12 mouse cellular contexts compared by ENCODE assay signal in the genomic region with DNA sequence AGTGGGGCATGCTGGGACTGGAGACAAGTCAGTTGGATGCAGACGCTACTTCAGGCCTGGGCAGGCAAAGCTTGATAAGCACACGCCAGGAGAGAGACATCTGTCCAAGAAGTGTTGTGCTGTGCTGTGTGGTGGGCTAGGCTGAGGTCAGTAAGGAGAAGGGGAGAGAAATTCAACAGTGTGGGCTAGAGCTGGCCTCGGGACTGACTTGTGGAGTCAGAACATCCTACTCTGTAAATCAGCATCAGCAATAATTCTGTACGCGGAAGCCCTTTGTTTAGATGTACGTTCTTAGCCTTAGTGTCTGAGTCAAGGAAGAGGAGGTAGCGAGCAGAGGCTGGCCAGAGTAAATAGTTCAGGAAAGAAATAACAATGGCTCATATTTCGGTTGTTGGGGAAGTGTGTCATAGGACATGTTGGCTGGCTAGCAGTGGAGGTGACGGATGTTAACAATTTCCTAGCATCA. TPM values are rescaled to one million over a fixed set of nuclear protein-coding genes. Genes with fewer than 3 reads are reported as not detected.
DNase-seq lines count a peak whose midpoint lies in the region; ATAC-seq and TF ChIP-seq lines count a peak whose summit lies in the region.
"Had no signal": no experiment of that assay in that cellular context is flagged by ENCODE, and none has a peak within 500 bp of the region (broad histone marks: within the 10 kb centered on the region; RNA-seq: fewer than 3 reads in every experiment).

No protein-coding gene starts in this region.

- no peaks in the 10 kb centered on the region for H3K9me3 ChIP-seq in kidney, embryonic 14.5 days (ENCODE audit: control insufficient read depth, low read length)
- H3K9me3 ChIP-seq in embryonic facial prominence, embryonic 10.5 days = no peaks in the 10 kb centered on the region
- H3K9me3 ChIP-seq in forebrain, embryonic 11.5 days (ENCODE audit: control insufficient read depth, low read length) = no peaks in the 10 kb centered on the region

- H3K9ac ChIP-seq in kidney, embryonic 14.5 days (ENCODE audit: low read depth, low read length) = no peak overlapping the region
- no peak overlapping the region for H3K9ac ChIP-seq in forebrain, embryonic 11.5 days (ENCODE audit: low read length)

- DNase-seq in kidney, adult 11 months = no peak
- DNase-seq in embryonic facial prominence, embryonic 10.5 days (ENCODE audit: low spot score) = no peak
- DNase-seq in lung, postnatal 36 days = peak; percentile 53
- DNase-seq in left cerebral cortex, adult 2 months (ENCODE audit: extremely low spot score in 1 of 2, low spot score in 2 of 2) = no peak
- DNase-seq in forebrain, embryonic 11.5 days (ENCODE audit: low spot score) = no peak
- DNase-seq in cerebellum, adult 9-10 months = no peak
- DNase-seq: embryo, embryonic 11 days had no signal

- TF ChIP-seq CTCF in left cerebral cortex, adult 2 months (IDR thresholded peaks at IDR 0.05) = no peak

- H3K27ac ChIP-seq in kidney, embryonic 14.5 days (ENCODE audit: low read depth, low read length) = peak overlapping the region; percentile 25; the same call in 1 of the 2 replicates
- peak overlapping the region; percentile 30; the same call in 1 of the 2 replicates for H3K27ac ChIP-seq in embryonic facial prominence, embryonic 10.5 days (replicated peaks)
- H3K27ac ChIP-seq in left cerebral cortex, adult 2 months = no peak overlapping the region
- H3K27ac ChIP-seq in forebrain, embryonic 11.5 days (ENCODE audit: low read depth, low read length) = no peak overlapping the region; the same call in 1 of the 2 replicates

- H3K27me3 ChIP-seq in kidney, embryonic 14.5 days (ENCODE audit: control insufficient read depth, insufficient read depth, low read length) = no peaks in the 10 kb centered on the region
- H3K27me3 ChIP-seq in embryonic facial prominence, embryonic 10.5 days (replicated peaks; ENCODE audit: low read depth, poor library complexity, severe bottlenecking) = no peaks in the 10 kb centered on the region
- H3K27me3 ChIP-seq in forebrain, embryonic 11.5 days (ENCODE audit: control insufficient read depth, insufficient read depth, low read length) = no peaks in the 10 kb centered on the region

- peak; percentile 53 for ATAC-seq in kidney, embryonic 14.5 days (ENCODE audit: low FRiP score, low TSS enrichment)
- peak; percentile 74 to 89 for ATAC-seq in hematopoietic stem cell, adult 5-6 weeks (replicated peaks in 1 of 2; ENCODE audit: insufficient read depth in 1 of 2, low FRiP score in 2 of 2, low TSS enrichment in 1 of 2, low read depth in 1 of 2, poor library complexity in 2 of 2, severe bottlenecking in 2 of 2)
- ATAC-seq in forebrain, embryonic 11.5 days (replicated peaks; ENCODE audit: low FRiP score) = no peak; the same call in 1 of the 2 replicates

- intact Hi-C loops in left cerebral cortex, adult 2 months (cut with DNase I) = loop anchor here (2.0 kb wide), 1 partner anchor 33 kb away; the partner anchor contains the start of gene Zyx

- H3K4me1 ChIP-seq in kidney, embryonic 14.5 days (ENCODE audit: control insufficient read depth, insufficient read depth, low read length) = peaks cover 4% of the 10 kb centered on the region; the same call in 1 of the 2 replicates
- H3K4me1 ChIP-seq in embryonic facial prominence, embryonic 10.5 days = peaks cover 10% of the 10 kb centered on the region
- no peaks in the 10 kb centered on the region for H3K4me1 ChIP-seq in forebrain, embryonic 11.5 days (replicated peaks; ENCODE audit: control insufficient read depth, insufficient read depth, low read length)

- H3K4me2 ChIP-seq in kidney, embryonic 14.5 days (replicated peaks; ENCODE audit: low read depth, low read length) = no peak overlapping the region
- H3K4me2 ChIP-seq in forebrain, embryonic 11.5 days (ENCODE audit: low read depth, low read length, severe bottlenecking) = no peak overlapping the region

- no peak overlapping the region for H3K4me3 ChIP-seq in kidney, embryonic 14.5 days (ENCODE audit: low read length)
- H3K4me3 ChIP-seq in embryonic facial prominence, embryonic 10.5 days = no peak overlapping the region
- no peak overlapping the region for H3K4me3 ChIP-seq in left cerebral cortex, adult 2 months
- no peak overlapping the region for H3K4me3 ChIP-seq in forebrain, embryonic 11.5 days (ENCODE audit: low read depth, low read length)

- 30% methylated on average over 9 of the region's 9 CpGs for WGBS in kidney, embryonic 14.5 days
- WGBS in embryonic facial prominence, embryonic 10.5 days = 62% methylated on average over 9 of the region's 9 CpGs
- WGBS in forebrain, embryonic 11.5 days = 75% methylated on average over 9 of the region's 9 CpGs

- no peaks in the 10 kb centered on the region for H3K36me3 ChIP-seq in kidney, embryonic 14.5 days (ENCODE audit: control insufficient read depth, insufficient read depth, low read length)
- no peaks in the 10 kb centered on the region for H3K36me3 ChIP-seq in embryonic facial prominence, embryonic 10.5 days (replicated peaks)
- H3K36me3 ChIP-seq in forebrain, embryonic 11.5 days (ENCODE audit: control insufficient read depth, insufficient read depth, low read length) = no peaks in the 10 kb centered on the region

RNA-seq across cellular contexts. Expression of gene Epha1, which starts 8.9 kb away (rescaled TPM):
- polyA plus RNA-seq in kidney, embryonic 14.5 days (2014; fragmentation: Nextera tagmentation; extraction: Ambion mirVana) = 3.1 and 3.3 TPM in 2 replicates
- 3.9 and 5.1 TPM in 2 replicates for polyA plus RNA-seq in embryonic facial prominence, embryonic 10.5 days (2016; fragmentation: Nextera tagmentation; extraction: Ambion mirVana)
- 0.56 and 0.84 TPM in 2 replicates for total RNA-seq in hematopoietic stem cell, adult 5-6 weeks (2017)
- total RNA-seq in left cerebral cortex, adult 2 months (2021) = under 1 TPM; 0.12 to 0.29 TPM
- 0.24 and 0.27 TPM in 2 replicates for polyA plus RNA-seq in forebrain, embryonic 11.5 days (2014; fragmentation: Nextera tagmentation; extraction: Ambion mirVana)

RNA-seq across cellular contexts. Expression of gene Tas2r143, which starts 18.1 kb away (rescaled TPM):
- polyA plus RNA-seq in kidney, embryonic 14.5 days (2014; fragmentation: Nextera tagmentation; extraction: Ambion mirVana) = not detected in 2 replicates
- not detected in 2 replicates for polyA plus RNA-seq in embryonic facial prominence, embryonic 10.5 days (2016; fragmentation: Nextera tagmentation; extraction: Ambion mirVana)
- total RNA-seq in hematopoietic stem cell, adult 5-6 weeks (2017) = not detected in 2 replicates
- not detected for total RNA-seq in left cerebral cortex, adult 2 months (2021)
- not detected in 2 replicates for polyA plus RNA-seq in forebrain, embryonic 11.5 days (2014; fragmentation: Nextera tagmentation; extraction: Ambion mirVana)
- total RNA-seq: ES-E14; left cerebral cortex, postnatal 10 days had no signal

RNA-seq across cellular contexts. Expression of gene Tas2r135, which starts 23.3 kb away (rescaled TPM):
- polyA plus RNA-seq in kidney, embryonic 14.5 days (2014; fragmentation: Nextera tagmentation; extraction: Ambion mirVana) = not detected in 2 replicates
- polyA plus RNA-seq in embryonic facial prominence, embryonic 10.5 days (2016; fragmentation: Nextera tagmentation; extraction: Ambion mirVana) = not detected in 2 replicates
- not detected in 2 replicates for total RNA-seq in hematopoietic stem cell, adult 5-6 weeks (2017)
- total RNA-seq in left cerebral cortex, adult 2 months (2021) = not detected
- not detected in 2 replicates for polyA plus RNA-seq in forebrain, embryonic 11.5 days (2014; fragmentation: Nextera tagmentation; extraction: Ambion mirVana)
- total RNA-seq: ES-E14; left cerebral cortex, postnatal 10 days had no signal
- polyA plus RNA-seq: gonadal fat pad, adult 2 months had no signal

RNA-seq across cellular contexts. Expression of gene Zyx, which starts 32.5 kb away (rescaled TPM):
- 87.0 and 118 TPM in 2 replicates for polyA plus RNA-seq in kidney, embryonic 14.5 days (2014; fragmentation: Nextera tagmentation; extraction: Ambion mirVana)
- 93.8 and 96.9 TPM in 2 replicates for polyA plus RNA-seq in embryonic facial prominence, embryonic 10.5 days (2016; fragmentation: Nextera tagmentation; extraction: Ambion mirVana)
- 71.2 and 71.8 TPM in 2 replicates for total RNA-seq in hematopoietic stem cell, adult 5-6 weeks (2017)
- total RNA-seq in left cerebral cortex, adult 2 months (2021) = 10 to 100 TPM; 47.6 to 47.8 TPM
- 86.1 and 90.0 TPM in 2 replicates for polyA plus RNA-seq in forebrain, embryonic 11.5 days (2014; fragmentation: Nextera tagmentation; extraction: Ambion mirVana)

RNA-seq across cellular contexts. Expression of gene Tas2r126, which starts 52.4 kb away (rescaled TPM):
- not detected in 2 replicates for polyA plus RNA-seq in kidney, embryonic 14.5 days (2014; fragmentation: Nextera tagmentation; extraction: Ambion mirVana)
- polyA plus RNA-seq in embryonic facial prominence, embryonic 10.5 days (2016; fragmentation: Nextera tagmentation; extraction: Ambion mirVana) = not detected in 2 replicates
- not detected in 2 replicates for total RNA-seq in hematopoietic stem cell, adult 5-6 weeks (2017)
- not detected for total RNA-seq in left cerebral cortex, adult 2 months (2021)
- polyA plus RNA-seq in forebrain, embryonic 11.5 days (2014; fragmentation: Nextera tagmentation; extraction: Ambion mirVana) = not detected in 2 replicates
- total RNA-seq: ES-E14; left cerebral cortex, postnatal 10 days had no signal
- polyA plus RNA-seq: gonadal fat pad, adult 2 months had no signal

Comparison
In these comparisons a context has a peak if more than half of its experiments do, and no peak if none do; other contexts are left out.
1. H3K27ac ChIP-seq: peak in kidney, embryonic 14.5 days (single experiment) and embryonic facial prominence, embryonic 10.5 days (single experiment); none in left cerebral cortex, adult 2 months (single experiment) and forebrain, embryonic 11.5 days (single experiment).